Mouse (Mus musculus) lung, adult 2 months (tissue): Measurements from ENCODE around the gene Synpr. TPM values are rescaled to one million over a fixed set of nuclear protein-coding genes. Genes with fewer than 3 reads are reported as not detected.

Experiments
- DNase-seq: peaks from one replicate; pipeline ENCODE4 v3.0.0; 2022
- H3K4me1 ChIP-seq: fragments of 200-500 bp; 2 replicates; pipeline ENCODE4 v1.6.1; 2011; ENCODE audit warnings: low read length; ENCODE audit not compliant: control insufficient read depth, insufficient read depth
- H3K4me3 ChIP-seq: fragments of 200-500 bp; replicated peaks from 2 replicates; pipeline ENCODE3; 2011; ENCODE audit warnings: low read depth, mild to moderate bottlenecking, control low read depth, low read length; ENCODE audit errors: extremely low read depth
- CTCF ChIP-seq: fragments of 200-500 bp; IDR thresholded peaks from 2 replicates; pipeline ENCODE4 v1.5.1; 2011; ENCODE audit warnings: mild to moderate bottlenecking, low read length, control low read depth; ENCODE audit not compliant: insufficient read depth
- POLR2A ChIP-seq: fragments of 200-500 bp; IDR thresholded peaks from 2 replicates; pipeline ENCODE4 v1.6.1; 2011; ENCODE audit warnings: low read depth, mild to moderate bottlenecking, control low read depth, low read length, borderline replicate concordance; ENCODE audit errors: extremely low read depth
- WGBS: fragments of 180-500 bp; shearing (Covaris S2); methylation state at CpG from one replicate; pipeline ENCODE4 v1.1.7; 2018; 5-methylcytosine and 5-hydroxymethylcytosine counted together
- polyA plus RNA-seq: library from polyadenylated mRNA; depleted of rRNA; stranded (reverse); fragments of >200 nt; gene quantifications from 2 replicates; pipeline ENCODE4 v1.2.3, GENCODE M21; 2012

Synpr gene
- polyA plus RNA-seq, 1 experiment, result not detected

- DNase-seq, result no peak
- H3K4me1 ChIP-seq, result no peaks in the 10 kb centered on the region
- no peak overlapping the region for H3K4me3 ChIP-seq
- 8% methylated on average over 1 of the region's 1 CpGs for WGBS
- TF ChIP-seq POLR2A (no peak), CTCF (no peak)
These were observed 287.9 kb downstream of the Synpr start for GRCm38 (mm10) chr14:13572530-13572929.

- H3K4me3 ChIP-seq, result no peak overlapping the region
- DNase-seq, result no peak
- H3K4me1 ChIP-seq, result no peaks in the 10 kb centered on the region
- 73% methylated on average over 2 of the region's 2 CpGs for WGBS
- no peak for TF ChIP-seq CTCF
- TF ChIP-seq POLR2A, result no peak
These were observed 293.5 kb downstream of the Synpr start for GRCm38 (mm10) chr14:13578101-13578500.

GRCm38 (mm10) chr14:13578744-13579143 is 294.2 kb downstream of the Synpr start:
- no peak for TF ChIP-seq POLR2A
- no peak for TF ChIP-seq CTCF
- Histone ChIP-seq H3K4me3 (no peak overlapping the region), H3K4me1 (no peaks in the 10 kb centered on the region)
- 62% methylated on average over 1 of the region's 1 CpGs for WGBS
- DNase-seq, result no peak

GRCm38 (mm10) chr14:13593321-13593940 is 308.9 kb downstream of the Synpr start:
- DNase-seq, result no peak
- TF ChIP-seq POLR2A (no peak), CTCF (no peak)
- no peaks in the 10 kb centered on the region for H3K4me1 ChIP-seq
- H3K4me3 ChIP-seq, result no peak overlapping the region
- 84% methylated on average over 2 of the region's 2 CpGs for WGBS

- Histone ChIP-seq H3K4me3 (no peak overlapping the region), H3K4me1 (no peaks in the 10 kb centered on the region)
- no peak for DNase-seq
- no peak for TF ChIP-seq CTCF
- TF ChIP-seq POLR2A, result no peak
- WGBS, result 57% methylated on average over 6 of the region's 6 CpGs
These were observed 311.7 kb downstream of the Synpr start for GRCm38 (mm10) chr14:13596251-13596650.

- H3K4me3 ChIP-seq, result no peak overlapping the region
- no peak for DNase-seq
- 57% methylated on average over 2 of the region's 2 CpGs for WGBS
- TF ChIP-seq POLR2A (no peak), CTCF (no peak)
- no peaks in the 10 kb centered on the region for H3K4me1 ChIP-seq
These were observed 312.6 kb downstream of the Synpr start for GRCm38 (mm10) chr14:13597204-13597603.

- no peaks in the 10 kb centered on the region for H3K4me1 ChIP-seq
- no peak for DNase-seq
- TF ChIP-seq POLR2A (no peak), CTCF (no peak)
- H3K4me3 ChIP-seq, result no peak overlapping the region
- 41% methylated on average over 2 of the region's 2 CpGs for WGBS
These were observed 336.0 kb downstream of the Synpr start for GRCm38 (mm10) chr14:13620531-13620930.

- WGBS, result 76% methylated on average over 1 of the region's 1 CpGs
- Histone ChIP-seq H3K4me3 (no peak overlapping the region), H3K4me1 (no peaks in the 10 kb centered on the region)
- TF ChIP-seq CTCF (no peak), POLR2A (no peak)
- no peak for DNase-seq
These were observed 365.3 kb downstream of the Synpr start for GRCm38 (mm10) chr14:13649865-13650264.

GRCm38 (mm10) chr14:13651039-13651438 is 366.5 kb downstream of the Synpr start:
- 62% methylated on average over 1 of the region's 1 CpGs for WGBS

GRCm38 (mm10) chr14:13651541-13652298 is 367.1 kb downstream of the Synpr start:
- no peaks in the 10 kb centered on the region for H3K4me1 ChIP-seq
- no peak for TF ChIP-seq POLR2A
- TF ChIP-seq CTCF, result no peak
- 72% methylated on average over 2 of the region's 2 CpGs for WGBS
- DNase-seq, result no peak
- H3K4me3 ChIP-seq, result no peak overlapping the region

More at GRCm38 (mm10) chr14:13651039-13651438, 366.5 kb downstream of the Synpr start:
- TF ChIP-seq CTCF (no peak), POLR2A (no peak)
- Histone ChIP-seq H3K4me3 (no peak overlapping the region), H3K4me1 (no peaks in the 10 kb centered on the region)
- DNase-seq, result no peak
